In the genomic region with DNA sequence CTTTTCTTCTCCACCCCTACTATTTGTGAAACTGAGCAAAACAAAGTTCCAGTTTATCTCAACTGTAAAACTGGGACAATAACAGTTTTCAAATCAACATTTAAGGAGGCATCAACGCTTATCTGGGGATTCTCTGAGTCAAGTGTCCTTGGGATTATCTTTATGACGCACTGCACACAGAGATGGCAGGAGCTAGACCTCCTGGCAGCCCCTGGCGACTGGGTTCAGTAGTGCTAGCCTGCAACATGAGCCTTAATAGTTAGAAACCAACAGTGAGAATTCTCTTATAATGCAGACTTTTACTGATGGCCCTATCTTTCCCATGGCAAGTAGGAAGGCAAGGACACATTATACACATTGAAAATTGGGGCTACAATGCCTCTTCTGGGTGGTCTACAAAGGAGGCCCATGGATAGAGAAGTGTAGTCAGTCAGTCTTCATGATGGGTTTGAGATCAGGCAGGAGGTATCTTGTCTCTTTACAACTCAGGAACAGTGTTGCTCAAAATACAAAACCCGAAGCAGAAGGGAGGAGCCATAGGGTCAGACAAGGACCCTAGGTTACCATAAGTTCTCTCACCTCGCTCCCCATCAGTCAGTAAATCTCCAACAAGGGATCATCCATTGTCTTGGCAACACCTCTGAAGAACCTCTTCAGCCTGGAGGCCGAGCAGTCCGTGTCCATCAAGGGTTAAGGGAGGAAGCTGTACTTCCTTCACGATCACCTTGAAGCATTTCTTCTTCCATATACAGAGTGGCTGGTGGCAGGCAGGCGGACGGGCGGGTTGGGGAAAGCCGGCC, we compare ENCODE assay signal across 8 mouse cellular contexts. TPM values are rescaled to one million over a fixed set of nuclear protein-coding genes. Genes with fewer than 3 reads are reported as not detected.
DNase-seq lines count a peak whose midpoint lies in the region; ATAC-seq lines count a peak whose summit lies in the region.

No protein-coding gene starts in this region.

- 10% methylated on average over 12 of the region's 12 CpGs for WGBS in heart, embryonic 13.5 days
- WGBS in hindbrain, embryonic 11.5 days: 17% methylated on average over 12 of the region's 12 CpGs

- H3K4me1 ChIP-seq in heart, embryonic 13.5 days: peaks cover 48% of the 10 kb centered on the region
- H3K4me1 ChIP-seq in hindbrain, embryonic 11.5 days (replicated peaks; ENCODE audit: control insufficient read depth, insufficient read depth, low read length): no peaks in the 10 kb centered on the region

- H3K27me3 ChIP-seq in heart, embryonic 13.5 days (replicated peaks): no peaks in the 10 kb centered on the region
- no peaks in the 10 kb centered on the region for H3K27me3 ChIP-seq in hindbrain, embryonic 11.5 days (ENCODE audit: control insufficient read depth, insufficient read depth, low read length)

- no peak for DNase-seq in heart, adult 8-10 months (ENCODE audit: low spot score)
- DNase-seq in CD8-positive naive resting alpha-beta T cell, adult 2 months (ENCODE audit: low read depth in 2 of 2, low spot score in 2 of 2): peak; percentile 7 to 8
- DNase-seq in cerebellum, adult 18-20 months: peak; percentile 29 to 36
- no peak for DNase-seq in hindbrain, embryonic 11.5 days (ENCODE audit: low spot score)
- peak; percentile 27 for DNase-seq in mesoderm, embryonic 11.5 days (ENCODE audit: low read depth, low spot score)
- DNase-seq in thymus, postnatal 36 days: peak; percentile 28 to 33
- no peak for DNase-seq in urinary bladder, postnatal 14 days (ENCODE audit: low spot score)

- H3K4me3 ChIP-seq in heart, embryonic 13.5 days: peak overlapping the region; percentile 99
- peak overlapping the region; percentile 94 for H3K4me3 ChIP-seq in hindbrain, embryonic 11.5 days (ENCODE audit: low read depth, low read length)

- H3K27ac ChIP-seq in heart, embryonic 13.5 days (replicated peaks): peak overlapping the region; percentile 76
- H3K27ac ChIP-seq in hindbrain, embryonic 11.5 days (ENCODE audit: low read depth, low read length): peak overlapping the region; percentile 6; the same call in 1 of the 2 replicates

- peak overlapping the region; percentile 98 for H3K9ac ChIP-seq in heart, embryonic 13.5 days
- H3K9ac ChIP-seq in hindbrain, embryonic 11.5 days (ENCODE audit: low read depth, low read length): peak overlapping the region; percentile 95

- H3K9me3 ChIP-seq in heart, embryonic 13.5 days: no peaks in the 10 kb centered on the region
- H3K9me3 ChIP-seq in hindbrain, embryonic 11.5 days (ENCODE audit: control insufficient read depth, low read length): no peaks in the 10 kb centered on the region

- H3K36me3 ChIP-seq in heart, embryonic 13.5 days: no peaks in the 10 kb centered on the region
- H3K36me3 ChIP-seq in hindbrain, embryonic 11.5 days (ENCODE audit: control insufficient read depth, insufficient read depth, low read length): no peaks in the 10 kb centered on the region

- peak overlapping the region; percentile 81 for H3K4me2 ChIP-seq in heart, embryonic 13.5 days
- peak overlapping the region; percentile 41 for H3K4me2 ChIP-seq in hindbrain, embryonic 11.5 days (replicated peaks; ENCODE audit: low read depth, low read length)

- ATAC-seq in heart, embryonic 13.5 days (ENCODE audit: extremely low read depth, insufficient number of reproducible peaks, low FRiP score, low TSS enrichment): peak; percentile 27; the same call in 1 of the 2 replicates
- peak; percentile 3; the same call in 1 of the 2 replicates for ATAC-seq in hindbrain, embryonic 11.5 days (ENCODE audit: low FRiP score)

RNA-seq across cellular contexts. Expression of gene Prep, which starts 0.7 kb away (rescaled TPM):
- 27.8 and 29.6 TPM in 2 replicates for polyA plus RNA-seq in heart, embryonic 13.5 days (2015; fragmentation: Nextera tagmentation; extraction: Ambion mirVana)
- 10 to 100 TPM; 11.9 to 14.3 (median 13.3) TPM for total RNA-seq in heart, adult 8-10 months (2022)
- polyA plus RNA-seq in hindbrain, embryonic 11.5 days (2014; fragmentation: Nextera tagmentation; extraction: Ambion mirVana): 22.8 and 28.4 TPM in 2 replicates

Comparison
In these comparisons a context has a peak if more than half of its experiments do, and no peak if none do; other contexts are left out.
1. DNase-seq: peak in CD8-positive naive resting alpha-beta T cell, adult 2 months (2 of 2), cerebellum, adult 18-20 months (2 of 2), mesoderm, embryonic 11.5 days (single experiment) and thymus, postnatal 36 days (2 of 2); none in heart, adult 8-10 months (single experiment), hindbrain, embryonic 11.5 days (single experiment) and urinary bladder, postnatal 14 days (single experiment).